Comparison of ENCODE assay signal across 20 mouse cellular contexts in the genomic region with DNA sequence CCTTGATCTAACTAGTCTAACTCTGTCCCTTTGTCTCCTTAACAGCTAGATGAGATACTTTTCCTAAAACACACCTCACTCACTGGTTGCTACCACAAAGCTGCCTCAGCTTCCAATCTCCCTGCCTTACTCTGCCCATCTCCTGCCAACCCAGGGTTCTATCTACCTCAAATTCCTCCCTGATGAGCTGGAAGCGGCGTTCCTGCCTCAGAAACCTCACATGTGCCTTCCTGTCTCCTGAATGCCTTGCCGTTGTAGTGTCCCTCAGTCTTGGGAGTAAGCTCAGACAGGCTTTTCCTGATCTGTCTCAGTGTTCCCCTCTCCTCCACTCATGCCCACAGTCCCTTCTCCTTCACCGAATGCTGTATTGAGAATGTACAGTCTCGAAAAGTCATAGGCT.
"Had no signal": no experiment of that assay in that cellular context is flagged by ENCODE, and none has a peak within 500 bp of the region (broad histone marks: within the 10 kb centered on the region; RNA-seq: fewer than 3 reads in every experiment).

No protein-coding gene starts in this region.

- H3K27ac ChIP-seq: limb, embryonic 10.5 days; limb, embryonic 13.5 days; liver, embryonic 12.5 days; liver, embryonic 15.5 days; lung, embryonic 15.5 days; midbrain, embryonic 10.5 days; neural tube, embryonic 13.5 days had no signal

- DNase-seq: kidney, adult 18-20 months; kidney, adult 9 months; kidney, postnatal 14 days; kidney, postnatal 4 days; liver; lung, adult 18-20 months; lung, postnatal 10 days; lung, postnatal 36 days; midbrain, embryonic 14.5 days; spleen, adult 18-20 months; thymus, adult 18-20 months; thymus, postnatal 36 days had no signal

- H3K9me3 ChIP-seq: limb, embryonic 10.5 days; limb, embryonic 13.5 days; liver, embryonic 12.5 days; liver, embryonic 15.5 days; lung, embryonic 15.5 days; megakaryocyte, embryonic 14.5 days; midbrain, embryonic 10.5 days; neural tube, embryonic 13.5 days had no signal

- H3K4me2 ChIP-seq: limb, embryonic 13.5 days; liver, embryonic 12.5 days; liver, embryonic 15.5 days; lung, embryonic 15.5 days; neural tube, embryonic 13.5 days had no signal

- H3K9ac ChIP-seq: limb, embryonic 13.5 days; liver, embryonic 12.5 days; liver, embryonic 15.5 days; lung, embryonic 15.5 days; neural tube, embryonic 13.5 days had no signal

- ATAC-seq: liver, embryonic 12.5 days had no signal

- H3K4me1 ChIP-seq: liver, embryonic 12.5 days; liver, embryonic 15.5 days; midbrain, embryonic 10.5 days; neural tube, embryonic 13.5 days had no signal

- H3K36me3 ChIP-seq: limb, embryonic 10.5 days; limb, embryonic 13.5 days; liver, embryonic 12.5 days; liver, embryonic 15.5 days; lung, embryonic 15.5 days; midbrain, embryonic 10.5 days; neural tube, embryonic 13.5 days had no signal

- H3K4me3 ChIP-seq: limb, embryonic 10.5 days; limb, embryonic 13.5 days; liver, embryonic 12.5 days; liver, embryonic 15.5 days; lung, embryonic 15.5 days; megakaryocyte, embryonic 14.5 days; midbrain, embryonic 10.5 days; neural tube, embryonic 13.5 days had no signal

- H3K27me3 ChIP-seq: limb, embryonic 13.5 days; liver, embryonic 12.5 days; liver, embryonic 15.5 days; lung, embryonic 15.5 days; neural tube, embryonic 13.5 days had no signal
